Comparison of ENCODE assay signal across 8 mouse cellular contexts in genomic region chr10:24926962-24927720, GRCm38 (mm10). TPM values are rescaled to one million over a fixed set of nuclear protein-coding genes. Genes with fewer than 3 reads are reported as not detected.
DNase-seq lines count a peak whose midpoint lies in the region; ATAC-seq and TF ChIP-seq lines count a peak whose summit lies in the region.

Gene Arg1, minus strand, starts transcription at chr10:24927484.

- 72% methylated on average over 14 of the region's 14 CpGs for WGBS in midbrain, embryonic 14.5 days
- WGBS in midbrain, embryonic 13.5 days: 75% methylated on average over 14 of the region's 14 CpGs
- 8% methylated on average over 14 of the region's 14 CpGs for WGBS in limb, embryonic 14.5 days
- 20% methylated on average over 14 of the region's 14 CpGs for WGBS in stomach, embryonic 16.5 days

- no peak for TF ChIP-seq POLR2A in limb, embryonic 14.5 days (IDR thresholded peaks at IDR 0.05; ENCODE audit: borderline replicate concordance, extremely low read depth, insufficient read depth, insufficient read length)

- H3K4me1 ChIP-seq in midbrain, embryonic 14.5 days (ENCODE audit: control insufficient read depth, insufficient read depth, low read length): no peaks in the 10 kb centered on the region
- 0 out of 2 replicates have a peak, but pooled peaks cover 3% of the 10 kb centered on the region for H3K4me1 ChIP-seq in midbrain, embryonic 13.5 days (replicated peaks)
- H3K4me1 ChIP-seq in limb, embryonic 14.5 days (ENCODE audit: control insufficient read depth, insufficient read depth, low read length): peaks cover 16% of the 10 kb centered on the region
- 0 out of 2 replicates have a peak, but pooled peaks cover 10% of the 10 kb centered on the region for H3K4me1 ChIP-seq in stomach, embryonic 16.5 days (ENCODE audit: control insufficient read depth, insufficient read depth, low read length)

- no peak within 1 kb of the TSS for H3K4me3 ChIP-seq in midbrain, embryonic 14.5 days (replicated peaks; ENCODE audit: low read depth, low read length)
- H3K4me3 ChIP-seq in midbrain, embryonic 13.5 days (replicated peaks): no peak within 1 kb of the TSS
- H3K4me3 ChIP-seq in limb, embryonic 14.5 days (replicated peaks; ENCODE audit: low read length): no peak within 1 kb of the TSS
- 0 out of 2 replicates have a peak within 1 kb of the TSS, but pooled peaks have one; percentile 15 for H3K4me3 ChIP-seq in stomach, embryonic 16.5 days (replicated peaks; ENCODE audit: low read length)

- H3K36me3 ChIP-seq in midbrain, embryonic 14.5 days (ENCODE audit: control insufficient read depth, insufficient read depth, low read length): no peaks in the 10 kb centered on the region
- no peaks in the 10 kb centered on the region for H3K36me3 ChIP-seq in midbrain, embryonic 13.5 days
- H3K36me3 ChIP-seq in limb, embryonic 14.5 days (ENCODE audit: control insufficient read depth, insufficient read depth, low read length): no peaks in the 10 kb centered on the region
- H3K36me3 ChIP-seq in stomach, embryonic 16.5 days (ENCODE audit: control insufficient read depth, insufficient read depth, low read length): no peaks in the 10 kb centered on the region

- H3K4me2 ChIP-seq in midbrain, embryonic 14.5 days (ENCODE audit: low read length): no peak within 1 kb of the TSS
- no peak within 1 kb of the TSS for H3K4me2 ChIP-seq in midbrain, embryonic 13.5 days (replicated peaks)
- peak within 1 kb of the TSS; percentile 37 for H3K4me2 ChIP-seq in limb, embryonic 14.5 days (replicated peaks; ENCODE audit: low read depth, low read length, severe bottlenecking)
- H3K4me2 ChIP-seq in stomach, embryonic 16.5 days (ENCODE audit: low read depth, low read length): peak within 1 kb of the TSS; percentile 28

- no peak for DNase-seq in adrenal gland, postnatal 14 days
- no peak for DNase-seq in adrenal gland, postnatal 25 days
- DNase-seq in midbrain, embryonic 14.5 days: peak; percentile 8
- peak; percentile 83 for DNase-seq in limb, embryonic 14.5 days (ENCODE audit: low spot score)
- DNase-seq in right cerebral cortex, postnatal 10 days (ENCODE audit: low spot score in 2 of 2): no peak

- no peak within 1 kb of the TSS for H3K27ac ChIP-seq in midbrain, embryonic 14.5 days (replicated peaks; ENCODE audit: low read depth, low read length)
- H3K27ac ChIP-seq in midbrain, embryonic 13.5 days: no peak within 1 kb of the TSS
- H3K27ac ChIP-seq in limb, embryonic 14.5 days (replicated peaks; ENCODE audit: low read depth, low read length): no peak within 1 kb of the TSS
- no peak within 1 kb of the TSS for H3K27ac ChIP-seq in stomach, embryonic 16.5 days (ENCODE audit: low read length)

- no peaks in the 10 kb centered on the region for H3K9me3 ChIP-seq in midbrain, embryonic 14.5 days (ENCODE audit: control insufficient read depth, low read length)
- H3K9me3 ChIP-seq in midbrain, embryonic 13.5 days: no peaks in the 10 kb centered on the region
- no peaks in the 10 kb centered on the region for H3K9me3 ChIP-seq in limb, embryonic 14.5 days (ENCODE audit: control insufficient read depth, low read length)
- H3K9me3 ChIP-seq in stomach, embryonic 16.5 days (replicated peaks; ENCODE audit: control insufficient read depth, low read length): no peaks in the 10 kb centered on the region

- H3K9ac ChIP-seq in midbrain, embryonic 14.5 days (replicated peaks; ENCODE audit: low read length): no peak within 1 kb of the TSS
- H3K9ac ChIP-seq in midbrain, embryonic 13.5 days (replicated peaks): no peak within 1 kb of the TSS
- no peak within 1 kb of the TSS for H3K9ac ChIP-seq in limb, embryonic 14.5 days (ENCODE audit: low read depth, low read length, severe bottlenecking)
- peak within 1 kb of the TSS; percentile 24; the same call in 1 of the 2 replicates for H3K9ac ChIP-seq in stomach, embryonic 16.5 days (ENCODE audit: low read length)

- H3K27me3 ChIP-seq in midbrain, embryonic 14.5 days (ENCODE audit: control insufficient read depth, insufficient read depth, low read length): no peaks in the 10 kb centered on the region
- no peaks in the 10 kb centered on the region for H3K27me3 ChIP-seq in midbrain, embryonic 13.5 days
- no peaks in the 10 kb centered on the region for H3K27me3 ChIP-seq in limb, embryonic 14.5 days (ENCODE audit: control insufficient read depth, insufficient read depth, low read length)
- H3K27me3 ChIP-seq in stomach, embryonic 16.5 days (ENCODE audit: control insufficient read depth, insufficient read depth, low read length): no peaks in the 10 kb centered on the region

- no peak for ATAC-seq in midbrain, embryonic 14.5 days (ENCODE audit: low FRiP score, low TSS enrichment)
- ATAC-seq in midbrain, embryonic 13.5 days: no peak
- peak; percentile 84 for ATAC-seq in limb, embryonic 14.5 days (ENCODE audit: low FRiP score, low read depth)
- ATAC-seq in stomach, embryonic 16.5 days (ENCODE audit: insufficient read depth, low FRiP score): peak; percentile 52; the same call in 1 of the 2 replicates
- no peak for ATAC-seq in inflammation-experienced regulatory T-cells, adult 6 months

RNA-seq across cellular contexts. Expression of gene Arg1, which starts in this region (rescaled TPM):
- 9.5 and 122 TPM in 2 replicates for total RNA-seq in adrenal gland, postnatal 14 days (2021)
- total RNA-seq in adrenal gland, postnatal 25 days (2021): 9.6 TPM in 1 of 2 replicates, not detected in the other
- 1.6 and 1.8 TPM in 2 replicates for polyA plus RNA-seq in midbrain, embryonic 14.5 days (2014; fragmentation: Nextera tagmentation; extraction: Ambion mirVana)
- polyA plus RNA-seq in midbrain, embryonic 13.5 days (2015; fragmentation: Nextera tagmentation; extraction: Ambion mirVana): 0.81 and 1.4 TPM in 2 replicates
- 1.2 and 2.4 TPM in 2 replicates for polyA plus RNA-seq in limb, embryonic 14.5 days (2012; rRNA removed)
- 5.8 and 7.8 TPM in 2 replicates for polyA plus RNA-seq in limb, embryonic 14.5 days (2014; fragmentation: Nextera tagmentation; extraction: Ambion mirVana)
- polyA plus RNA-seq in stomach, embryonic 16.5 days (2015; fragmentation: Nextera tagmentation; extraction: Ambion mirVana): 134 and 268 TPM in 2 replicates
- 1 to 10 TPM; 2.2 to 6.0 (median 3.7) TPM for polyA plus RNA-seq in inflammation-experienced regulatory T-cells, adult 6 months (2017; shearing (Covaris generic))

Comparison
In these comparisons a context has a peak if more than half of its experiments do, and no peak if none do; other contexts are left out.
1. RNA of gene Arg1 (polyA plus RNA-seq): 134 to 268 TPM in stomach, embryonic 16.5 days; 1.2 to 7.8 TPM in limb, embryonic 14.5 days, 2.2 to 6.0 TPM in inflammation-experienced regulatory T-cells, adult 6 months, 1.6 to 1.8 TPM in midbrain, embryonic 14.5 days and 0.81 to 1.4 TPM in midbrain, embryonic 13.5 days; every median in the first group is over 10 times any median in the second.
2. DNase-seq: peak in midbrain, embryonic 14.5 days (single experiment) and limb, embryonic 14.5 days (single experiment); none in adrenal gland, postnatal 14 days (single experiment), adrenal gland, postnatal 25 days (single experiment) and right cerebral cortex, postnatal 10 days (0 of 2).
3. ATAC-seq: peak in limb, embryonic 14.5 days (single experiment) and stomach, embryonic 16.5 days (single experiment); none in midbrain, embryonic 14.5 days (single experiment), midbrain, embryonic 13.5 days (single experiment) and inflammation-experienced regulatory T-cells, adult 6 months (single experiment).
4. H3K4me2 ChIP-seq: peak in limb, embryonic 14.5 days (single experiment) and stomach, embryonic 16.5 days (single experiment); none in midbrain, embryonic 14.5 days (single experiment) and midbrain, embryonic 13.5 days (single experiment).